Comparison of ENCODE assay signal across 8 mouse cellular contexts in genomic region chr6:17282159-17282558, GRCm38 (mm10). TPM values are rescaled to one million over a fixed set of nuclear protein-coding genes. Genes with fewer than 3 reads are reported as not detected.
DNase-seq lines count a peak whose midpoint lies in the region; ATAC-seq lines count a peak whose summit lies in the region.

No protein-coding gene starts in this region.

- H3K4me2 ChIP-seq in embryonic facial prominence, embryonic 13.5 days: peak overlapping the region; percentile 94
- H3K4me2 ChIP-seq in hindbrain, embryonic 14.5 days (replicated peaks): peak overlapping the region; percentile 96

- H3K4me3 ChIP-seq in embryonic facial prominence, embryonic 13.5 days: no peak overlapping the region
- H3K4me3 ChIP-seq in hindbrain, embryonic 14.5 days (replicated peaks; ENCODE audit: low read length): no peak overlapping the region

- peak; percentile 33 for DNase-seq in gastrocnemius, postnatal 25 days
- no peak for DNase-seq in gastrocnemius, postnatal 4 days (ENCODE audit: low spot score in 2 of 2)
- DNase-seq in hindbrain, embryonic 14.5 days (ENCODE audit: low spot score): no peak
- peak; percentile 9 for DNase-seq in liver
- DNase-seq in neural tube, embryonic 10.5 days (ENCODE audit: extremely low spot score, low spot score): peak; percentile 17
- DNase-seq in cerebellum, postnatal 10 days: no peak
- no peak for DNase-seq in embryo, embryonic 10.5 days (ENCODE audit: low spot score)

- no peaks in the 10 kb centered on the region for H3K36me3 ChIP-seq in embryonic facial prominence, embryonic 13.5 days
- H3K36me3 ChIP-seq in hindbrain, embryonic 14.5 days (replicated peaks; ENCODE audit: control insufficient read depth, insufficient read depth): no peaks in the 10 kb centered on the region

- H3K4me1 ChIP-seq in embryonic facial prominence, embryonic 13.5 days: peaks cover 18% of the 10 kb centered on the region
- H3K4me1 ChIP-seq in hindbrain, embryonic 14.5 days (replicated peaks; ENCODE audit: control insufficient read depth, insufficient read depth, low read length): peaks cover 3% of the 10 kb centered on the region; the same call in 1 of the 2 replicates

- H3K9ac ChIP-seq in embryonic facial prominence, embryonic 13.5 days: no peak overlapping the region
- no peak overlapping the region for H3K9ac ChIP-seq in hindbrain, embryonic 14.5 days

- ATAC-seq in embryonic facial prominence, embryonic 13.5 days (ENCODE audit: insufficient number of reproducible peaks, insufficient read depth, low FRiP score, low TSS enrichment, low read depth): no peak
- ATAC-seq in hindbrain, embryonic 14.5 days (ENCODE audit: low FRiP score): no peak

- peak overlapping the region; percentile 13; the same call in 1 of the 2 replicates for H3K27ac ChIP-seq in embryonic facial prominence, embryonic 13.5 days
- H3K27ac ChIP-seq in hindbrain, embryonic 14.5 days: no peak overlapping the region

- no peaks in the 10 kb centered on the region for H3K9me3 ChIP-seq in embryonic facial prominence, embryonic 13.5 days
- no peaks in the 10 kb centered on the region for H3K9me3 ChIP-seq in hindbrain, embryonic 14.5 days (ENCODE audit: control insufficient read depth, low read length)

- WGBS in embryonic facial prominence, embryonic 13.5 days: 41% methylated on average over 5 of the region's 5 CpGs
- 43% methylated on average over 5 of the region's 5 CpGs for WGBS in hindbrain, embryonic 14.5 days

- peaks cover 11% of the 10 kb centered on the region for H3K27me3 ChIP-seq in embryonic facial prominence, embryonic 13.5 days
- H3K27me3 ChIP-seq in hindbrain, embryonic 14.5 days (ENCODE audit: control insufficient read depth, insufficient read depth, low read length): peaks cover 5% of the 10 kb centered on the region; the same call in 1 of the 2 replicates

RNA-seq across cellular contexts. Expression of gene Cav2, which starts 1.2 kb away (rescaled TPM):
- total RNA-seq in gastrocnemius, postnatal 25 days (2021): 10 to 100 TPM; 20.2 to 30.4 TPM
- total RNA-seq in gastrocnemius, postnatal 4 days (2021): 10 to 100 TPM; 32.0 to 37.4 TPM
- 15.6 and 15.8 TPM in 2 replicates for polyA plus RNA-seq in embryonic facial prominence, embryonic 13.5 days (2015; fragmentation: Nextera tagmentation; extraction: Ambion mirVana)
- 19.4 and 24.1 TPM in 2 replicates for polyA plus RNA-seq in hindbrain, embryonic 14.5 days (2014; fragmentation: Nextera tagmentation; extraction: Ambion mirVana)

RNA-seq across cellular contexts. Expression of gene Cav1, which starts 24.0 kb away (rescaled TPM):
- total RNA-seq in gastrocnemius, postnatal 25 days (2021): 100 to 1,000 TPM; 104 to 186 TPM
- 100 to 1,000 TPM; 376 to 427 TPM for total RNA-seq in gastrocnemius, postnatal 4 days (2021)
- 77.5 and 88.7 TPM in 2 replicates for polyA plus RNA-seq in embryonic facial prominence, embryonic 13.5 days (2015; fragmentation: Nextera tagmentation; extraction: Ambion mirVana)
- 27.5 and 33.0 TPM in 2 replicates for polyA plus RNA-seq in hindbrain, embryonic 14.5 days (2014; fragmentation: Nextera tagmentation; extraction: Ambion mirVana)

Comparison
In these comparisons a context has a peak if more than half of its experiments do, and no peak if none do; other contexts are left out.
1. DNase-seq: peak in gastrocnemius, postnatal 25 days (single experiment), liver (single experiment) and neural tube, embryonic 10.5 days (single experiment); none in gastrocnemius, postnatal 4 days (0 of 2), hindbrain, embryonic 14.5 days (single experiment), cerebellum, postnatal 10 days (0 of 2) and embryo, embryonic 10.5 days (single experiment).